Mouse (Mus musculus) embryo, embryonic 10 days (tissue): ENCODE measurements around the gene Nubpl.
"Not testable (repeated sequence)": the region's sequence is repeated elsewhere in the genome, so short reads cannot be mapped to it uniquely, and the experiment has no call there.

ENCODE experiments used
- DNase-seq: peaks from one replicate; pipeline ENCODE4 v3.0.0-alpha.2; 2015; ENCODE audit warnings: low spot score

The Nubpl gene

GRCm38 (mm10) chr12:52097650-52098070 lies at the start of gene Nubpl:
Gene Nubpl (plus strand): TSS chr12:52097737.
- peak; percentile 99 for DNase-seq

GRCm38 (mm10) chr12:52049324-52049723 lies 48.2 kb upstream of the Nubpl start:
- no peak for DNase-seq

- DNase-seq, result not testable (repeated sequence)
Observed at GRCm38 (mm10) chr12:52079296-52079695, 18.2 kb upstream of the Nubpl start.

- no peak for DNase-seq
Observed at GRCm38 (mm10) chr12:52097049-52097649, 388 bp upstream of the Nubpl start.

- DNase-seq, result no peak
Observed at GRCm38 (mm10) chr12:52120276-52120675, 22.7 kb downstream of the Nubpl start.

GRCm38 (mm10) chr12:52126407-52126806 lies 28.9 kb downstream of the Nubpl start:
- DNase-seq, result no peak

GRCm38 (mm10) chr12:52129072-52129471 lies 31.5 kb downstream of the Nubpl start:
- DNase-seq, result no peak

- DNase-seq, result peak; percentile 73
Observed at GRCm38 (mm10) chr12:52132256-52132655, 34.7 kb downstream of the Nubpl start.

GRCm38 (mm10) chr12:52138296-52138695 lies 40.8 kb downstream of the Nubpl start:
- no peak for DNase-seq

GRCm38 (mm10) chr12:52146639-52147038 lies 49.1 kb downstream of the Nubpl start:
- no peak for DNase-seq

GRCm38 (mm10) chr12:52149448-52149847 lies 51.9 kb downstream of the Nubpl start:
- DNase-seq, result no peak

GRCm38 (mm10) chr12:52152071-52152470 lies 54.5 kb downstream of the Nubpl start:
- no peak for DNase-seq

- DNase-seq, result no peak
Observed at GRCm38 (mm10) chr12:52154906-52155305, 57.4 kb downstream of the Nubpl start.

GRCm38 (mm10) chr12:52164414-52164813 lies 66.9 kb downstream of the Nubpl start:
- no peak for DNase-seq

GRCm38 (mm10) chr12:52186205-52186793 lies 88.8 kb downstream of the Nubpl start:
- DNase-seq, result no peak

- DNase-seq, result peak; percentile 25
Observed at GRCm38 (mm10) chr12:52186963-52187590, 89.5 kb downstream of the Nubpl start.

- no peak for DNase-seq
Observed at GRCm38 (mm10) chr12:52198471-52198870, 100.9 kb downstream of the Nubpl start.

- no peak for DNase-seq
Observed at GRCm38 (mm10) chr12:52209121-52209610, 111.6 kb downstream of the Nubpl start.

- DNase-seq, result no peak
Observed at GRCm38 (mm10) chr12:52211144-52211543, 113.6 kb downstream of the Nubpl start.

GRCm38 (mm10) chr12:52214837-52215236 lies 117.3 kb downstream of the Nubpl start:
- DNase-seq, result no peak

- no peak for DNase-seq
Observed at GRCm38 (mm10) chr12:52224954-52225353, 127.4 kb downstream of the Nubpl start.

- no peak for DNase-seq
Observed at GRCm38 (mm10) chr12:52228746-52229145, 131.2 kb downstream of the Nubpl start.

- DNase-seq, result not testable (repeated sequence)
Observed at GRCm38 (mm10) chr12:52231929-52232328, 134.4 kb downstream of the Nubpl start.
